Comparison of ENCODE assay signal across 18 mouse cellular contexts in the genomic region with DNA sequence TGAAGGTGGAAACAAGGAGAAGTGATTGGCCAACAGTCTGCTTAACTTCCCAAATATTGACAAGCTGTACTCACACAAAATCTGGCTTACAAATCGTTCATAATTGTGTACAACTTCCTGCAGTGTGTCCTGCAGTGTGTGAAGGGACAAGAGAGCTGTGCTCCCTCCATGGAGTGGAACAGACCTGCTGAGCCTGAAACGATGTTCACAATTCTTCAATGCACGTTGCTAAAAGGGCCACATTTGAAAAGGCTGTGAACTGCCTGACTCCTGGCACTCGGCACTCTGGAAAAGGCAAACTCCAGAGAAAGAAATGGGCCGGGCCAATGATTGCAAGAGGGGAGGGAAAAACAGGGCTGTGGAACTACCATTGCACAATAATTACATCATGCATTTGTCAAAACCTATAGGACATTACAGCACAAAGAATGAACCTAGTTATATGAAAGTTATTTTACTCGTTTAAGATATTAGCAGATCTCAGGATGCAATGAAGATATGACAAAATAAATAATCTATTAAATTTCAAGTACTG. TPM values are rescaled to one million over a fixed set of nuclear protein-coding genes. Genes with fewer than 3 reads are reported as not detected.
A peak's percentile ranks its signal among the peaks of the same experiment; 100 is the strongest.
DNase-seq lines count a peak whose midpoint lies in the region; ATAC-seq and TF ChIP-seq lines count a peak whose summit lies in the region.
"Had no signal": no experiment of that assay in that cellular context is flagged by ENCODE, and none has a peak within 500 bp of the region (broad histone marks: within the 10 kb centered on the region; RNA-seq: fewer than 3 reads in every experiment).

No protein-coding gene starts in this region.

- H3K4me1 ChIP-seq in MEL (ENCODE audit: control insufficient read depth in 1 of 2, insufficient read depth in 2 of 2, low read length in 2 of 2), result peaks cover 21 to 29% of the 10 kb centered on the region in 2 experiments
- H3K4me1 ChIP-seq in liver, embryonic 11.5 days (replicated peaks; ENCODE audit: control insufficient read depth, insufficient read depth, low read length), result no peaks in the 10 kb centered on the region
- H3K4me1 ChIP-seq in thymus, adult 2 months (replicated peaks; ENCODE audit: control insufficient read depth, insufficient read depth, low read length), result peaks cover under 1% of the 10 kb centered on the region; the same call in 1 of the 2 replicates

- ATAC-seq in liver, embryonic 11.5 days (replicated peaks; ENCODE audit: low FRiP score), result 0 out of 2 replicates have a peak, but pooled peaks have one; percentile 15
- ATAC-seq in inflammation-experienced regulatory T-cells, adult 6 months, result no peak
- ATAC-seq: forebrain, embryonic 16.5 days; intestine, embryonic 15.5 days had no signal

- no peak overlapping the region for H3K4me3 ChIP-seq in MEL (ENCODE audit: control insufficient read depth in 1 of 2, insufficient read depth in 1 of 2, low read depth in 2 of 2, low read length in 2 of 2)
- no peak overlapping the region for H3K4me3 ChIP-seq in liver, embryonic 11.5 days (ENCODE audit: low read depth, low read length)
- H3K4me3 ChIP-seq in thymus, adult 2 months (ENCODE audit: control insufficient read depth, insufficient read depth, low read length), result no peak overlapping the region
- H3K4me3 ChIP-seq: erythroblast, embryonic 14.5 days; intestine, embryonic 15.5 days; limb, embryonic 13.5 days had no signal

- H3K4me2 ChIP-seq in liver, embryonic 11.5 days, result no peak overlapping the region
- H3K4me2 ChIP-seq: intestine, embryonic 15.5 days; limb, embryonic 13.5 days; midbrain, embryonic 11.5 days had no signal

- DNase-seq in adrenal gland, postnatal 10 days, result peak; percentile 37
- DNase-seq in adrenal gland, adult 18-20 months (ENCODE audit: low spot score in 2 of 2), result no peak
- peak; percentile 31 for DNase-seq in MEL (ENCODE audit: low read depth, low spot score)
- no peak for DNase-seq in liver, embryonic 11.5 days (ENCODE audit: low spot score)
- peak; percentile 52 for DNase-seq in lung, postnatal 36 days
- no peak for DNase-seq in layer of hippocampus, adult 11-12 months (ENCODE audit: low spot score)
- DNase-seq in thymus, adult 2 months, result no peak
- DNase-seq: adrenal gland, adult 2 months; cerebellum, adult 9-10 months; kidney, postnatal 10 days; layer of hippocampus, adult 9-11 months; thymus, postnatal 4 days had no signal

- H3K79me2 ChIP-seq in MEL (ENCODE audit: control insufficient read depth, insufficient read depth, low read length, poor library complexity), result no peaks in the 10 kb centered on the region

- no peak for TF ChIP-seq CTCF in MEL (IDR thresholded peaks at IDR 0.05 in 2 of 3, conservative IDR thresholded peaks at IDR 0.05 in 1 of 3; ENCODE audit: control insufficient read depth in 1 of 3, insufficient read depth in 1 of 3, low read depth in 2 of 3, low read length in 3 of 3, poor library complexity in 1 of 3, severe bottlenecking in 1 of 3)
- no peak for TF ChIP-seq CTCF in thymus, adult 2 months (IDR thresholded peaks at IDR 0.05; ENCODE audit: borderline replicate concordance, control insufficient read depth, extremely low read depth, insufficient read depth, low read length, poor library complexity)

- 61% methylated on average over 6 of the region's 6 CpGs for WGBS in liver, embryonic 11.5 days
- WGBS in thymus, adult 2 months, result 85% methylated on average over 6 of the region's 6 CpGs

- H3K9me3 ChIP-seq in MEL (replicated peaks; ENCODE audit: insufficient read depth, low read length), result no peaks in the 10 kb centered on the region
- no peaks in the 10 kb centered on the region for H3K9me3 ChIP-seq in liver, embryonic 11.5 days (ENCODE audit: control insufficient read depth, low read length)
- H3K9me3 ChIP-seq: intestine, embryonic 15.5 days; limb, embryonic 13.5 days had no signal

- peak overlapping the region; percentile 8; the same call in 1 of the 2 replicates for H3K9ac ChIP-seq in MEL (ENCODE audit: control insufficient read depth, low read depth, low read length, poor library complexity, severe bottlenecking)
- no peak overlapping the region for H3K9ac ChIP-seq in liver, embryonic 11.5 days (ENCODE audit: low read depth, low read length)
- H3K9ac ChIP-seq: intestine, embryonic 15.5 days; limb, embryonic 13.5 days had no signal

- TF ChIP-seq EP300 in MEL (IDR thresholded peaks at IDR 0.05; ENCODE audit: low read depth in 1 of 2, low read length in 2 of 2), result no peak

- TF ChIP-seq POLR2A in MEL (IDR thresholded peaks at IDR 0.05; ENCODE audit: control insufficient read depth in 1 of 2, insufficient read depth in 1 of 2, low read depth in 1 of 2, low read length in 2 of 2, poor library complexity in 1 of 2), result no peak
- no peak for TF ChIP-seq POLR2A in thymus, adult 2 months (IDR thresholded peaks at IDR 0.05; ENCODE audit: control insufficient read depth, extremely low read depth, insufficient read depth, low read length, poor library complexity)

- no peak for TF ChIP-seq RAD21 in MEL (IDR thresholded peaks at IDR 0.05; ENCODE audit: low read depth, low read length)

- H3K36me3 ChIP-seq in MEL (ENCODE audit: control insufficient read depth in 1 of 2, insufficient read depth in 2 of 2, low read length in 2 of 2), result peaks cover 0 to 15% of the 10 kb centered on the region in 2 experiments; a peak in 2 of 4 replicates
- no peaks in the 10 kb centered on the region for H3K36me3 ChIP-seq in liver, embryonic 11.5 days (ENCODE audit: control insufficient read depth, insufficient read depth, low read length)
- no peaks in the 10 kb centered on the region for H3K36me3 ChIP-seq in thymus, adult 2 months (ENCODE audit: control insufficient read depth, insufficient read depth, low read length)
- H3K36me3 ChIP-seq: intestine, embryonic 15.5 days; limb, embryonic 13.5 days had no signal

- H3K27me3 ChIP-seq in MEL (ENCODE audit: control insufficient read depth in 1 of 2, insufficient read depth in 2 of 2, low read length in 2 of 2), result no peaks in the 10 kb centered on the region
- no peaks in the 10 kb centered on the region for H3K27me3 ChIP-seq in liver, embryonic 11.5 days (replicated peaks; ENCODE audit: control insufficient read depth, insufficient read depth, low read length)
- no peaks in the 10 kb centered on the region for H3K27me3 ChIP-seq in thymus, adult 2 months (ENCODE audit: control insufficient read depth, insufficient read depth, low read length)
- H3K27me3 ChIP-seq: intestine, embryonic 15.5 days; limb, embryonic 13.5 days had no signal

- peak overlapping the region; percentile 49; the same call in 1 of the 2 replicates for H3K27ac ChIP-seq in MEL (ENCODE audit: control insufficient read depth, low read depth, low read length)
- no peak overlapping the region; the same call in 1 of the 2 replicates for H3K27ac ChIP-seq in liver, embryonic 11.5 days (ENCODE audit: low read depth, low read length)
- H3K27ac ChIP-seq in thymus, adult 2 months (ENCODE audit: control insufficient read depth, insufficient read depth, low read length), result no peak overlapping the region
- H3K27ac ChIP-seq: intestine, embryonic 15.5 days; limb, embryonic 13.5 days had no signal

TF ChIP-seq in MEL, 35 proteins besides CTCF, POLR2A, EP300 and RAD21:
- no peak for TF ChIP-seq ELF1 (IDR thresholded peaks at IDR 0.05; ENCODE audit: low read depth, low read length)
- no peak for TF ChIP-seq POLR2AphosphoS2 (IDR thresholded peaks at IDR 0.05; ENCODE audit: low read length)
- peak; percentile 23; the same call in 1 of the 2 replicates for TF ChIP-seq ETS1 (IDR thresholded peaks at IDR 0.05; ENCODE audit: low read depth, low read length)
- TF ChIP-seq MEF2A (IDR thresholded peaks at IDR 0.05; ENCODE audit: extremely low read depth, insufficient replicate concordance, low read depth, low read length, poor library complexity, severe bottlenecking), result no peak
- TF ChIP-seq TCF12 (IDR thresholded peaks at IDR 0.05; ENCODE audit: low read depth, low read length), result no peak
- no peak for TF ChIP-seq GABPA (IDR thresholded peaks at IDR 0.05; ENCODE audit: low read depth, low read length)

RNA-seq across cellular contexts. Expression of a gene that starts 22.0 kb away (rescaled TPM):
- total RNA-seq in adrenal gland, postnatal 10 days (2021), result 10 to 100 TPM; 40.5 to 42.0 TPM
- 10 to 100 TPM; 18.4 to 30.0 TPM for total RNA-seq in adrenal gland, adult 18-20 months (2021)
- 1.8 and 2.3 TPM in 2 replicates for total RNA-seq in MEL (2012; rRNA removed)
- 1 to 10 TPM in 1 of 2 experiments, not detected in 1; 8.7 TPM for polyA plus RNA-seq in MEL (2012; ENCODE audit: insufficient read depth in 1 of 2, insufficient read length in 2 of 2, low read depth in 1 of 2, low replicate concordance in 2 of 2, missing spikeins in 1 of 2)
- 11.3 and 13.4 TPM in 2 replicates for polyA plus RNA-seq in liver, embryonic 11.5 days (2014; fragmentation: Nextera tagmentation; extraction: Ambion mirVana)
- polyA plus RNA-seq in inflammation-experienced regulatory T-cells, adult 6 months (2017; shearing (Covaris generic)), result under 1 TPM; 0.11 to 0.28 (median 0.23) TPM
- 26.2 and 28.9 TPM in 2 replicates for polyA plus RNA-seq in thymus, adult 2 months (2012; rRNA removed)

RNA-seq across cellular contexts. Expression of a gene that starts 51.1 kb away (rescaled TPM):
- 10 to 100 TPM; 48.8 to 56.2 TPM for total RNA-seq in adrenal gland, postnatal 10 days (2021)
- 10 to 100 TPM; 57.3 to 95.1 TPM for total RNA-seq in adrenal gland, adult 18-20 months (2021)
- total RNA-seq in MEL (2012; rRNA removed), result 7.3 and 7.6 TPM in 2 replicates
- 10 to 100 TPM in 1 of 2 experiments, not detected in 1; 40.5 TPM for polyA plus RNA-seq in MEL (2012; ENCODE audit: insufficient read depth in 1 of 2, insufficient read length in 2 of 2, low read depth in 1 of 2, low replicate concordance in 2 of 2, missing spikeins in 1 of 2)
- polyA plus RNA-seq in liver, embryonic 11.5 days (2014; fragmentation: Nextera tagmentation; extraction: Ambion mirVana), result 13.1 and 16.5 TPM in 2 replicates
- 10 to 100 TPM; 55.1 to 93.1 (median 65.4) TPM for polyA plus RNA-seq in inflammation-experienced regulatory T-cells, adult 6 months (2017; shearing (Covaris generic))
- 113 and 122 TPM in 2 replicates for polyA plus RNA-seq in thymus, adult 2 months (2012; rRNA removed)

Comparison
In these comparisons a context has a peak if more than half of its experiments do, and no peak if none do; other contexts are left out.
1. DNase-seq: peak in adrenal gland, postnatal 10 days (single experiment), MEL (single experiment) and lung, postnatal 36 days (single experiment); none in adrenal gland, adult 18-20 months (0 of 2), liver, embryonic 11.5 days (single experiment), layer of hippocampus, adult 11-12 months (single experiment) and thymus, adult 2 months (single experiment).